Mouse (Mus musculus): ENCODE results near the gene Gmppb.

GRCm38 (mm10) chr9:108055661-108056237, 6.7 kb downstream of the Gmppb start:
- TF ChIP-seq CTCF (IDR thresholded peaks at IDR 0.05; ENCODE audit: borderline replicate concordance, insufficient read depth, low read length) (no peak), POLR2A (IDR thresholded peaks at IDR 0.05; ENCODE audit: low read depth, low read length) (0 out of 2 replicates have a peak, but pooled peaks have one; percentile 11)

All from embryonic fibroblast, embryonic 13.5 days (primary cell).